Mouse (Mus musculus): ENCODE measurements around the gene Ehbp1. TPM values are rescaled to one million over a fixed set of nuclear protein-coding genes. Genes with fewer than 3 reads are reported as not detected.

Gene Ehbp1
- polyA plus RNA-seq, 1 experiment, result 24.8 TPM

GRCm38 (mm10) chr11:22206611-22207010, 135.5 kb downstream of the Ehbp1 start:
- peaks cover 7% of the 10 kb centered on the region for H3K4me1 ChIP-seq (ENCODE audit: control insufficient read depth, insufficient read depth, low read length)
- no peaks in the 10 kb centered on the region for H3K27me3 ChIP-seq (ENCODE audit: control insufficient read depth, insufficient read depth, low read length)
- no peak overlapping the region for H3K4me3 ChIP-seq (replicated peaks; ENCODE audit: insufficient read depth, low read depth, low read length)
- no peak overlapping the region for H3K27ac ChIP-seq (ENCODE audit: insufficient read depth, low read length)
- TF ChIP-seq POLR2A (IDR thresholded peaks at IDR 0.05; ENCODE audit: borderline replicate concordance, insufficient read depth, low read length) (no peak), CTCF (IDR thresholded peaks at IDR 0.05; ENCODE audit: borderline replicate concordance, insufficient read depth, low read depth, low read length) (peak; percentile 18; the same call in 1 of the 2 replicates)
- 21% methylated on average over 1 of the region's 1 CpGs for WGBS
- peak in 1 of 2 experiments; percentile 26 for DNase-seq

- Histone ChIP-seq H3K4me1 (ENCODE audit: control insufficient read depth, insufficient read depth, low read length) (peaks cover 7% of the 10 kb centered on the region), H3K4me3 (replicated peaks; ENCODE audit: insufficient read depth, low read depth, low read length) (no peak overlapping the region), H3K27ac (ENCODE audit: insufficient read depth, low read length) (no peak overlapping the region), H3K27me3 (ENCODE audit: control insufficient read depth, insufficient read depth, low read length) (no peaks in the 10 kb centered on the region)
- no peak for TF ChIP-seq CTCF (IDR thresholded peaks at IDR 0.05; ENCODE audit: borderline replicate concordance, insufficient read depth, low read depth, low read length)
- no peak for TF ChIP-seq POLR2A (IDR thresholded peaks at IDR 0.05; ENCODE audit: borderline replicate concordance, insufficient read depth, low read length)
- DNase-seq, result no peak
- WGBS, result 39% methylated on average over 2 of the region's 2 CpGs
Observed at GRCm38 (mm10) chr11:22206191-22206590, 135.9 kb downstream of the Ehbp1 start.

GRCm38 (mm10) chr11:22203413-22203812, 138.7 kb downstream of the Ehbp1 start:
- DNase-seq, result peak in 1 of 2 experiments; percentile 36
- no peaks in the 10 kb centered on the region for H3K27me3 ChIP-seq (ENCODE audit: control insufficient read depth, insufficient read depth, low read length)
- no peak overlapping the region for H3K27ac ChIP-seq (ENCODE audit: insufficient read depth, low read length)
- H3K4me3 ChIP-seq (replicated peaks; ENCODE audit: insufficient read depth, low read depth, low read length), result no peak overlapping the region
- H3K4me1 ChIP-seq (ENCODE audit: control insufficient read depth, insufficient read depth, low read length), result peaks cover 7% of the 10 kb centered on the region
- no peak for TF ChIP-seq POLR2A (IDR thresholded peaks at IDR 0.05; ENCODE audit: borderline replicate concordance, insufficient read depth, low read length)
- no peak for TF ChIP-seq CTCF (IDR thresholded peaks at IDR 0.05; ENCODE audit: borderline replicate concordance, insufficient read depth, low read depth, low read length)
- 33% methylated on average over 5 of the region's 5 CpGs for WGBS

GRCm38 (mm10) chr11:22201125-22201524, 141.0 kb downstream of the Ehbp1 start:
- H3K27ac ChIP-seq (ENCODE audit: insufficient read depth, low read length), result no peak overlapping the region
- peaks cover 9% of the 10 kb centered on the region for H3K4me1 ChIP-seq (ENCODE audit: control insufficient read depth, insufficient read depth, low read length)
- no peak overlapping the region for H3K4me3 ChIP-seq (replicated peaks; ENCODE audit: insufficient read depth, low read depth, low read length)
- no peak for DNase-seq
- WGBS, result 92% methylated on average over 8 of the region's 8 CpGs
- TF ChIP-seq CTCF (IDR thresholded peaks at IDR 0.05; ENCODE audit: borderline replicate concordance, insufficient read depth, low read depth, low read length) (no peak), POLR2A (IDR thresholded peaks at IDR 0.05; ENCODE audit: borderline replicate concordance, insufficient read depth, low read length) (no peak)
- no peaks in the 10 kb centered on the region for H3K27me3 ChIP-seq (ENCODE audit: control insufficient read depth, insufficient read depth, low read length)

GRCm38 (mm10) chr11:22199881-22200280, 142.2 kb downstream of the Ehbp1 start:
- Histone ChIP-seq H3K4me3 (replicated peaks; ENCODE audit: insufficient read depth, low read depth, low read length) (no peak overlapping the region), H3K27me3 (ENCODE audit: control insufficient read depth, insufficient read depth, low read length) (no peaks in the 10 kb centered on the region), H3K4me1 (ENCODE audit: control insufficient read depth, insufficient read depth, low read length) (peaks cover 9% of the 10 kb centered on the region), H3K27ac (ENCODE audit: insufficient read depth, low read length) (no peak overlapping the region)
- 73% methylated on average over 3 of the region's 3 CpGs for WGBS
- no peak for DNase-seq
- TF ChIP-seq CTCF (IDR thresholded peaks at IDR 0.05; ENCODE audit: borderline replicate concordance, insufficient read depth, low read depth, low read length), result no peak

- TF ChIP-seq CTCF (IDR thresholded peaks at IDR 0.05; ENCODE audit: borderline replicate concordance, insufficient read depth, low read depth, low read length) (no peak), POLR2A (IDR thresholded peaks at IDR 0.05; ENCODE audit: borderline replicate concordance, insufficient read depth, low read length) (no peak)
- Histone ChIP-seq H3K4me3 (replicated peaks; ENCODE audit: insufficient read depth, low read depth, low read length) (no peak overlapping the region), H3K27ac (ENCODE audit: insufficient read depth, low read length) (no peak overlapping the region), H3K4me1 (ENCODE audit: control insufficient read depth, insufficient read depth, low read length) (peaks cover 6% of the 10 kb centered on the region), H3K27me3 (ENCODE audit: control insufficient read depth, insufficient read depth, low read length) (no peaks in the 10 kb centered on the region)
- DNase-seq, result no peak
- WGBS, result 33% methylated on average over 6 of the region's 6 CpGs
Observed at GRCm38 (mm10) chr11:22198406-22198805, 143.7 kb downstream of the Ehbp1 start.

GRCm38 (mm10) chr11:22197935-22198334, 144.2 kb downstream of the Ehbp1 start:
- 35% methylated on average over 6 of the region's 6 CpGs for WGBS
- no peak overlapping the region for H3K27ac ChIP-seq (ENCODE audit: insufficient read depth, low read length)
- peak in 1 of 2 experiments; percentile 16 for DNase-seq
- no peak overlapping the region for H3K4me3 ChIP-seq (replicated peaks; ENCODE audit: insufficient read depth, low read depth, low read length)
- TF ChIP-seq CTCF (IDR thresholded peaks at IDR 0.05; ENCODE audit: borderline replicate concordance, insufficient read depth, low read depth, low read length) (no peak), POLR2A (IDR thresholded peaks at IDR 0.05; ENCODE audit: borderline replicate concordance, insufficient read depth, low read length) (no peak)
- H3K27me3 ChIP-seq (ENCODE audit: control insufficient read depth, insufficient read depth, low read length), result no peaks in the 10 kb centered on the region
- peaks cover 2% of the 10 kb centered on the region for H3K4me1 ChIP-seq (ENCODE audit: control insufficient read depth, insufficient read depth, low read length)

GRCm38 (mm10) chr11:22196776-22197175, 145.3 kb downstream of the Ehbp1 start:
- TF ChIP-seq POLR2A (IDR thresholded peaks at IDR 0.05; ENCODE audit: borderline replicate concordance, insufficient read depth, low read length) (no peak), CTCF (IDR thresholded peaks at IDR 0.05; ENCODE audit: borderline replicate concordance, insufficient read depth, low read depth, low read length) (no peak)
- WGBS, result 48% methylated on average over 4 of the region's 4 CpGs
- DNase-seq, result no peak
- no peak overlapping the region for H3K27ac ChIP-seq (ENCODE audit: insufficient read depth, low read length)
- H3K4me3 ChIP-seq (replicated peaks; ENCODE audit: insufficient read depth, low read depth, low read length), result no peak overlapping the region
- H3K4me1 ChIP-seq (ENCODE audit: control insufficient read depth, insufficient read depth, low read length), result peaks cover 2% of the 10 kb centered on the region
- no peaks in the 10 kb centered on the region for H3K27me3 ChIP-seq (ENCODE audit: control insufficient read depth, insufficient read depth, low read length)
